Mouse (Mus musculus) CH12.LX (cell line): ENCODE results near the gene Ssbp3. TPM values are rescaled to one million over a fixed set of nuclear protein-coding genes. Genes with fewer than 3 reads are reported as not detected.

Source experiments
- DNase-seq: peaks from one replicate; pipeline ENCODE4 v3.0.0-alpha.2; 2013; ENCODE audit errors: extremely low read depth
- H3K27ac ChIP-seq: 2 replicates; pipeline ENCODE4 v1.5.1; 2012; ENCODE audit warnings: low read depth, mild to moderate bottlenecking, control low read depth, moderate library complexity; ENCODE audit not compliant: insufficient read depth
- H3K27me3 ChIP-seq: replicated peaks from 2 replicates; pipeline ENCODE3; 2012; ENCODE audit warnings: inconsistent platforms
- H3K36me3 ChIP-seq, 2 experiments: replicated peaks in 1 of 2; 2 replicates each; pipeline versions ENCODE3 to v1.6.1; 2012; ENCODE audit warnings: inconsistent platforms in 1 of 2, low read length in 1 of 2, mild to moderate bottlenecking in 1 of 2, mixed read lengths in 1 of 2, moderate library complexity in 1 of 2; ENCODE audit not compliant: control insufficient read depth in 1 of 2, insufficient read depth in 1 of 2
- H3K4me1 ChIP-seq, 2 experiments: 2 replicates each; pipeline ENCODE4 v1.6.1; 2012; ENCODE audit warnings: inconsistent platforms in 1 of 2, moderate library complexity in 1 of 2; ENCODE audit not compliant: insufficient read depth in 2 of 2, control insufficient read depth in 1 of 2
- H3K4me2 ChIP-seq: 2 replicates; pipeline ENCODE4 v1.6.1; 2012; ENCODE audit warnings: low read depth, mild to moderate bottlenecking, control low read depth; ENCODE audit not compliant: poor library complexity, insufficient read depth, severe bottlenecking
- H3K4me3 ChIP-seq, 3 experiments: fragments of 150-350 bp in 1 of 3; sonication (generic) in 1 of 3; replicated peaks in 1 of 3; 2 replicates each; pipeline versions ENCODE3 to v1.5.1; 2011 to 2012; ENCODE audit warnings: low read depth in 2 of 3, low read length in 2 of 3, mild to moderate bottlenecking in 2 of 3, moderate library complexity in 2 of 3, control low read depth in 1 of 3, improper control_type of control experiment in 1 of 3, inconsistent platforms in 1 of 3, mixed read lengths in 1 of 3; ENCODE audit not compliant: poor library complexity in 1 of 3
- H3K79me2 ChIP-seq: replicated peaks from 2 replicates; pipeline ENCODE4 v1.6.1; 2012; ENCODE audit warnings: mild to moderate bottlenecking, moderate library complexity; ENCODE audit not compliant: control insufficient read depth, poor library complexity, insufficient read depth, severe bottlenecking; ENCODE audit errors: extremely low read depth
- H3K9ac ChIP-seq: 2 replicates; pipeline ENCODE4 v1.6.1; 2012; ENCODE audit warnings: low read depth, mild to moderate bottlenecking, control low read depth, moderate library complexity; ENCODE audit not compliant: insufficient read depth
- H3K9me3 ChIP-seq: replicated peaks from 2 replicates; pipeline ENCODE3; 2012; ENCODE audit warnings: low read length, inconsistent platforms, mixed read lengths
- BHLHE40 ChIP-seq: IDR thresholded peaks from 2 replicates; pipeline ENCODE4 v1.6.1; 2011; ENCODE audit warnings: mild to moderate bottlenecking, low read depth, low read length, improper control_type of control experiment
- CTCF ChIP-seq, 2 experiments: IDR thresholded peaks in 1 of 2; conservative IDR thresholded peaks in 1 of 2; 2 replicates each; pipeline ENCODE4 v1.5.1; 2011 to 2012; ENCODE audit warnings: low read depth in 2 of 2, low read length in 2 of 2, improper control_type of control experiment in 1 of 2, inconsistent platforms in 1 of 2, mild to moderate bottlenecking in 1 of 2, moderate library complexity in 1 of 2
- EP300 ChIP-seq: IDR thresholded peaks from 2 replicates; pipeline ENCODE4 v1.6.1; 2011; ENCODE audit warnings: low read length, improper control_type of control experiment
- ETS1 ChIP-seq: conservative IDR thresholded peaks from 2 replicates; pipeline ENCODE4 v1.6.1; 2012; ENCODE audit warnings: low read depth, mild to moderate bottlenecking, inconsistent platforms, low read length, improper control_type of control experiment, moderate library complexity
- IRF4 ChIP-seq: IDR thresholded peaks from 2 replicates; pipeline ENCODE4 v1.6.1; 2014; ENCODE audit warnings: low read depth, mild to moderate bottlenecking, inconsistent platforms, low read length, improper control_type of control experiment
- KAT2A ChIP-seq: IDR thresholded peaks from 2 replicates; pipeline ENCODE4 v1.6.1; 2012; ENCODE audit warnings: low read length, improper control_type of control experiment, inconsistent platforms; ENCODE audit not compliant: insufficient replicate concordance
- MAFK ChIP-seq: IDR thresholded peaks from 2 replicates; pipeline ENCODE4 v1.6.1; 2011; ENCODE audit warnings: low read length, improper control_type of control experiment; ENCODE audit not compliant: insufficient replicate concordance
- MXI1 ChIP-seq: IDR thresholded peaks from 2 replicates; pipeline ENCODE4 v1.6.1; 2011; ENCODE audit warnings: mild to moderate bottlenecking, low read depth, low read length, improper control_type of control experiment
- NRF1 ChIP-seq: IDR thresholded peaks from 2 replicates; pipeline ENCODE4 v1.6.1; 2014; ENCODE audit warnings: low read depth, mild to moderate bottlenecking, inconsistent platforms, low read length, improper control_type of control experiment, moderate library complexity
- PAX5 ChIP-seq: IDR thresholded peaks from 2 replicates; pipeline ENCODE4 v1.6.1; 2012; ENCODE audit warnings: low read length, inconsistent platforms, mixed read lengths
- POLR2AphosphoS2 ChIP-seq: IDR thresholded peaks from 2 replicates; pipeline ENCODE4 v1.6.1; 2011; ENCODE audit warnings: low read depth, low read length, improper control_type of control experiment
- SIN3A ChIP-seq: IDR thresholded peaks from 2 replicates; pipeline ENCODE4 v1.6.1; 2012; ENCODE audit warnings: low read length, improper control_type of control experiment, inconsistent platforms
- TCF12 ChIP-seq: IDR thresholded peaks from 2 replicates; pipeline ENCODE4 v1.6.1; 2014; ENCODE audit warnings: low read depth, mild to moderate bottlenecking, inconsistent platforms, low read length, improper control_type of control experiment
- USF1 ChIP-seq: IDR thresholded peaks from 2 replicates; pipeline ENCODE4 v1.6.1; 2014; ENCODE audit warnings: low read depth, mild to moderate bottlenecking, inconsistent platforms, low read length, improper control_type of control experiment
- USF2 ChIP-seq: conservative IDR thresholded peaks from 2 replicates; pipeline ENCODE4 v1.6.1; 2011; ENCODE audit warnings: low read depth, low read length, improper control_type of control experiment
- ZC3H11A ChIP-seq: IDR thresholded peaks from 2 replicates; pipeline ENCODE4 v1.6.1; 2012; ENCODE audit warnings: low read depth, mild to moderate bottlenecking, inconsistent platforms, low read length, improper control_type of control experiment
- dilution Hi-C: fragments of 300-500 bp; cut with MboI; formaldehyde crosslinking; loops from 2 replicates; pipeline ENCODE4 v1.14.3; 2020; ENCODE audit warnings: low sequenced_read_pairs; ENCODE audit not compliant: extremely low pct_unique_long_range_greater_than_20kb, extremely low pct_ligation_motif_present
- in situ Hi-C: fragments of 300-500 bp; cut with MboI; formaldehyde crosslinking; loops from 3 replicates; pipeline ENCODE4 v1.14.3; 2019; ENCODE audit warnings: low sequenced_read_pairs, low pct_ligation_motif_present, low pct_unique_long_range_greater_than_20kb, mixed read lengths
- polyA plus RNA-seq: library from polyadenylated mRNA; unstranded; fragments of >175 nt; gene quantifications from 2 replicates; pipeline ENCODE4 v1.2.1, GENCODE M21; 2012; ENCODE audit warnings: low read depth; ENCODE audit not compliant: insufficient read length
- total RNA-seq, 2 experiments: library from RNA; depleted of rRNA; stranded (reverse); fragments of 300-350 nt in 1 of 2; fragments of >200 nt in 1 of 2; gene quantifications; 2 replicates each; pipeline ENCODE4 v1.2.3; 2012 to 2014

Gene Ssbp3
- total and polyA plus RNA-seq, 3 experiments, result 32.4 to 129 (median 76.5) TPM

GRCm38 (mm10) chr4:107002517-107003165 is 92.1 kb downstream of the Ssbp3 start:
- H3K4me2 ChIP-seq, result no peak overlapping the region
- in situ Hi-C loops, result no loop called here
- H3K79me2 ChIP-seq, result no peaks in the 10 kb centered on the region; the same call in 1 of the 2 replicates
- no peak overlapping the region for H3K4me3 ChIP-seq
- TF ChIP-seq TCF12 (no peak), MAFK (no peak), PAX5 (no peak), MXI1 (no peak), ZC3H11A (no peak), POLR2AphosphoS2 (no peak)
- peaks cover 0 to 28% of the 10 kb centered on the region in 2 experiments; a peak in 2 of 4 replicates for H3K4me1 ChIP-seq
- H3K9me3 ChIP-seq, result no peaks in the 10 kb centered on the region
- no peak for DNase-seq
- dilution Hi-C loops, result no loop called here
- H3K27me3 ChIP-seq, result no peaks in the 10 kb centered on the region
- no peak overlapping the region for H3K27ac ChIP-seq
- H3K36me3 ChIP-seq, result peaks cover 3 to 92% of the 10 kb centered on the region in 2 experiments
- no peak overlapping the region for H3K9ac ChIP-seq

DNA sequence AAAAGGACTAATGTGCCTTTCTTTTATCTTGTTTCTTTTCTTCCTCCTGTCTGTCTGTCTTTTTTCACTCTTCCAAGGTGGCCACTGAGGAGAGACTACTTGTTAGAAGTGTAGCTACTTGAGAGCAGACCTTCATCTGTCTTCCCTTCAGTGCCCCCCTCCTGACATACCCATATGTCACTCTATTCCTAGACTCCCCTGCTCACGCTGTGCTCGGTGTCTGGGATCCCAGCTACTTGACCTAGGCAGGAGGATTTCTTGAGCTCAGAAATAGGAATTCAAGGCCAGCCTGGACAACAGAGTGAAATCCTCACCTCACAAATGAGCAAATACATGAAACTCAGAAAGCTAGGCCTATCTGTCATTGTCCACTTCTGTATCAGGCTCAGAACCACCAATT is 92.7 kb downstream of the Ssbp3 start:
- in situ Hi-C loops (no loop called here), dilution Hi-C loops (no loop called here)
- H3K4me1 ChIP-seq, result peaks cover 0 to 28% of the 10 kb centered on the region in 2 experiments; a peak in 2 of 4 replicates
- no peak overlapping the region for H3K4me2 ChIP-seq
- H3K27me3 ChIP-seq, result no peaks in the 10 kb centered on the region
- no peak for DNase-seq
- H3K9ac ChIP-seq, result no peak overlapping the region
- TF ChIP-seq IRF4 (no peak), PAX5 (no peak), SIN3A (no peak), CTCF (conservative IDR thresholded peaks at IDR 0.05 in 1 of 2, IDR thresholded peaks at IDR 0.05 in 1 of 2; ENCODE audit: low read depth in 2 of 2, low read length in 2 of 2) (no peak), BHLHE40 (no peak), USF1 (no peak), ZC3H11A (no peak), NRF1 (no peak), ETS1 (no peak), KAT2A (no peak), TCF12 (no peak), EP300 (no peak), USF2 (no peak)
- no peak overlapping the region for H3K4me3 ChIP-seq
- H3K27ac ChIP-seq, result no peak overlapping the region
- no peaks in the 10 kb centered on the region for H3K9me3 ChIP-seq
- peaks cover 3 to 92% of the 10 kb centered on the region in 2 experiments for H3K36me3 ChIP-seq
- H3K79me2 ChIP-seq, result no peaks in the 10 kb centered on the region; the same call in 1 of the 2 replicates
